Mouse (Mus musculus) kidney, postnatal 4 days (tissue): ENCODE measurements around the gene Aicda.
"Not testable (repeated sequence)": the region's sequence is repeated elsewhere in the genome, so short reads cannot be mapped to it uniquely, and the experiment has no call there.

Experiments
- DNase-seq, 2 experiments: peaks; one replicate each; pipeline ENCODE4 v3.0.0; 2021; ENCODE audit warnings: mixed read lengths in 2 of 2

Aicda gene

DNA sequence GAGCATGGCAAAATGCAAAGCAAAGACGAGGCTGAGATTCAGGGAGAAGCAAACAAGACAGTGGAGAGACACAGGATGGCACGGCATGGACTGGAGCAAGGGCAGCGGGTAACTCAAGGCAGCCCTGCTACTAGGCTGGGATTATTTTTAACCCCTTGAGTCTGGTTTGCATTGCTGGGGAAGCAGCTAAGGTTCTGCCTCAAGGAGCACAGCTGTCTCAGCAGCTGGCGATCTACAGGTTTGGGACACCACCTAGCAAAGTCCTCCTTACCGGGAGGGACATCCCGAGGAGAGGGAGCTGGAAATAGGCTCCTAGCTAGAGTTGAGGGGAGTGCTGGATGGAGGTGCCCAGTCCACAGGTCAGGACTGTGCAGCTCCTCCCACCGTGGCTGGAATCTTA lies 1.7 kb downstream of the Aicda start:
- DNase-seq: no peak

DNA sequence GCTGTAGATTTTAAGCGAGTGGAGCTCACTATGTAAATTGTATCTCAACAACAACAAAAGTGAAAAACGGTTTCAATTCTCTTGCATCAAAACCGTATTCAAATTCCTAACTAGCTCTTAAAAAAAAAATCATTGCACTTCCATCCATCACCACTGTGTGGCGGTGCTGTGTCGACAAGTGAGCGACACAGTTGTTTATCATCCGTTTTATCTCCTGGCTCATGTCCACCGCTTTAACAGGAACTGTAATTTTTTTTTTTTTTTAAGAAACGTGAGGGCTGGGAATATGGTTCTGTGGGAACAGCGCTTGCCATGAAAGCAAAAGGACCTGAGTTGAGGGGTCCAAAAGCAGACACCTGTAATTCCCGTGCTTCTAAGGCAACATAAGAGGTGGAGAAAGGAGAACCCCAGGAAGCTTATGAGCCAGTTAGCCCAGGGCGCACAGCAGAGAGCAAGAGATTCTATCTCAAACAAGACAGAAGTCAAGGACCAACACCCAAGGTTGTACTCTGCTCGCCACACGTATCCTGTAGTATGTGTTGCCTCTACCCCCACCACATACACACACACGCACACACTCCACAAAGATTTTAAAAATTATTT lies 3.5 kb downstream of the Aicda start:
- DNase-seq: peak; percentile 76 to 81

DNA sequence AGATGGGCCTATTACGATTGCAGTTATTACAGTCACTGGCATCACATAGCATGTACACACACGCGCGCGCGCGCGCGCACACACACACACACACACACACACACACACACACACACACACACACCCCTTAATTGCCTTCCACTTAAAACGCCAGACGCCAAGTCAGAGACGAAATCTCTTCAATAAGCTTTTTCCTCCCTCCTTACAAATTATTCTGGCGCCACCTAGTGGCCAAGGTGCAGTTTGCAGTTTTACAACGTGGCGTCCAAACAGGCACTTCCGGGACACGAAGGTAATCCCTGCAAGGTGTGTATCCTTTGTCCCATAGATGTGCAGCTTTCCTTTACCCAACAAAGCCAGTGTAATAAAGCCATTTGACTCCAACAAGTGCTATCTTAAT lies 6.8 kb downstream of the Aicda start:
- peak; percentile 84 for DNase-seq

DNA sequence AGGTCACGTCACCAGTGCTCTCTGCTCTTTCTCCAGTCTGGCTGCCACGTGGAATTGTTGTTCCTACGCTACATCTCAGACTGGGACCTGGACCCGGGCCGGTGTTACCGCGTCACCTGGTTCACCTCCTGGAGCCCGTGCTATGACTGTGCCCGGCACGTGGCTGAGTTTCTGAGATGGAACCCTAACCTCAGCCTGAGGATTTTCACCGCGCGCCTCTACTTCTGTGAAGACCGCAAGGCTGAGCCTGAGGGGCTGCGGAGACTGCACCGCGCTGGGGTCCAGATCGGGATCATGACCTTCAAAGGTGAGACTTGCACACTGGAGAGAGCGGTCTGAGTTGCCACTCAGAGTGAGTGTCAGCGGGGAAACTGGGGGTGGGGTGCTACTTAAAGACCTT lies 7.4 kb downstream of the Aicda start:
- peak in 1 of 2 experiments; percentile 8 for DNase-seq

DNA sequence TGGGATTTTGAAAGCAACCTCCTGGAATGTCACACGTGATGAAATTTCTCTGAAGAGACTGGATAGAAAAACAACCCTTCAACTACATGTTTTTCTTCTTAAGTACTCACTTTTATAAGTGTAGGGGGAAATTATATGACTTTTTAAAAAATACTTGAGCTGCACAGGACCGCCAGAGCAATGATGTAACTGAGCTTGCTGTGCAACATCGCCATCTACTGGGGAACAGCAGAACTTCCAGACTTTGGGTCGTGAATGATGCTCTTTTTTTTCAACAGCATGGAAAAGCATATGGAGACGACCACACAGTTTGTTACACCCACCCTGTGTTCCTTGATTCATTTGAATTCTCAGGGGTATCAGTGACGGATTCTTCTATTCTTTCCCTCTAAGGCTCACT lies 8.9 kb downstream of the Aicda start:
- DNase-seq: peak; percentile 76 to 80

DNA sequence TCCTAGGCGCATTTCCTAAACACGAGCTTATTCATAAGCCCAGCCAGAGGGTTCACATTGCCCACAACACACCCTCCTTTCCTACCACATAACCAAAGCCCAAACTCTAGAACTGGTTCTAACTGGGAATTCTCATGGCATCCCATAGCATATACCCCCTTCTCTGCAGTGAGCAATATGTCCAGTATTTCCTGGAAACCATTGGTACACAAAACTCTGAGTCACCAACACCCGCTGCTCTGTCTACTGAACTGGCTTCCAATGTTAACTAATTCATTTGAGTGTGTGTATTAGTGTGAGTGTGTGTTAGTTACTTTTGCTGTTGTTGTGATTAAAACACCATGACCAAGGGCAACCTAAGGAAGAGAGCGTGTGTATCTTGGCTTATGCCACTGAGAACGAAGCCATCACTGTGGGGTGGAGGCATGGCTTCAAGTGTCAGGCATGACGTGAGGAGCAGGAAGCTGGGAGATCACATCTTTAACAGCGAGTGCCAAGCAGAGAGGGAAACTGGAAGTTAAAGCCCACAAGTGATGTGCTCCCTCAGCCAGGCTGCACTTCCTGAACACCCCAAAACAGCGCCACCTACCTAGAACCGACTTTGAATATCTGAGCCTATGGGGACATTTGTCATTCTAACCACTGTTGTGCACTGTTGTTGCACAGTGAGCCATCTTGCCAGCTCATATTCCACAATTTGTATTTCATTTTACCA lies 11.6 kb downstream of the Aicda start:
- no peak for DNase-seq

DNA sequence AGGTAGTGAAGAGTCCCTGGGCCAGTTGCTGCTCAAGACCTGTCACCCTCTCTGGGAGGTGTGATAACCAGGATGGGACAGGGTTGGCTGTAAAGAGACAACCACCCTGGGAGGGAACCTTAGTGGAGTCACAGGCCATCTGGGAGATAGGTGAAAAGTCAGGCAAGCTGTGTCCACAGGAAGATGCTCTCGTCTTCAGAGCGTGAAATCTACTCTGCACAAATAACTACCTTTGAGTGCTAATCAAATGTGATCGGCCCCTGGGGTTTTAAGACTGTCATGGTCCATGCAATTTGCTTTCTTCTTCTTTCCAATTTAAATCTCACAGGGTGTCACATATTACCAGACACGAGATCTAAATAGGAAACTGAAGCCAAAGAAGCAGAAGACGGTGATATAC lies 15.5 kb downstream of the Aicda start:
- DNase-seq: no peak

DNA sequence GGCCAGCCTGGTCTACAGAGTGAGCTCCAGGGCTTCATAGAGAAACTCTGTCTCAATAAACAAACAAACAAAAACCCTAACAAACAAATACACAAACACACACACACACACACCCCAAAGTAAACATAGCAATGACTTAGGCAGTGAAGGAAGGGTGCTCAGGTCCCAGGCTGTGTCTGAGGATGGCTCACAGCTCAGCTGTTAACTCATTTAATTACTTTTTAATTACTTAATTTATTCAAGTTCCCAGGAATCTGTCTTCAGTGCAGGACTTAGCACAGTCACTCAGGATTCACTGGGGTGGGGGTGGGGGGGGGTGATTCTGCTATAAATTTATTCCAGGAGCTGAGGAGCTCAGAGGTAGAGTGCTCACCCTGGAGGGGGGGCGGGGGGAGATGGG lies 16.2 kb downstream of the Aicda start:
- DNase-seq: no peak

DNA sequence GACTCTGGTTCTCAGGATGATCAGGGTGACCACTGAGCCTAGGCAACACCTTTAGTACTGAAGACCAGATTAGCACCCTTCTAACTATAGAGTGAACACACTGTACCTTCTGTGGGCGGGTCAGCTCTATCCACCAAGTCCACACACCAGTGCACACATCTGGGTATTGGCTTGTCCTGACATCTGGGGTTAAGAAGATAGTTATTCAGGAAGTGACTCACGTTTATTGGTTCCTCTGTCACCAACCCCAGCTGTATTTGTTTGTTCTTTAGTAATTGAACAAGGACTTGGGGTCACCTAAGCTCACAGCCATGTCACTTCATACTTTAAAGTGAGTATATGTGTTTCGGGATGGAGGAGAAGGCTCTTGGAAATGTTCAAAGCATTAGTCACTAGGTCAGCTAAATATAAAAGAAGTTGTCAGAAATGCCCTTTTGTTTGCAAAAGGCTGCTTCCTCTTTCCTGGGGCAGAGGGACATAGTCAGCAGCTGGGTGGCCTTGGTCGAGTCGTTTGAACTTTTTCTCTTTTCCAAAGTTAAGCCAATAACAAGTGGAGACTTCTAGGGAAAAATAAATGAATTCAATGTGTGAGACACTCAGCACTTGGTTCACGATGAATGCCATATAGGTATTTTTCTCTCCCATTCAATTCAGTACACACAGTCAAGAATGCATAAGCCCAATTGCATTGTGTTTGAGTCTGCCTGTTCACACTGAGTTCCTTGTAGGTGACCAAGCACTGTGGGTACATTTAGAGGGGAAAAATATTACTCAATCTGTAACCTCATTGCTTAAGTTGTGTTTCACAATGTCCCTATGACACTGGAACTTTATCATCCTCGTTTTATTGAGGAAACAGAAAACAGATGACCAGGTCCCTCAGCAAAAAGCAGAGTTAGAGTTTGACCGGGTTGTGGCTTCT lies 17.4 kb downstream of the Aicda start:
- DNase-seq: no peak

DNA sequence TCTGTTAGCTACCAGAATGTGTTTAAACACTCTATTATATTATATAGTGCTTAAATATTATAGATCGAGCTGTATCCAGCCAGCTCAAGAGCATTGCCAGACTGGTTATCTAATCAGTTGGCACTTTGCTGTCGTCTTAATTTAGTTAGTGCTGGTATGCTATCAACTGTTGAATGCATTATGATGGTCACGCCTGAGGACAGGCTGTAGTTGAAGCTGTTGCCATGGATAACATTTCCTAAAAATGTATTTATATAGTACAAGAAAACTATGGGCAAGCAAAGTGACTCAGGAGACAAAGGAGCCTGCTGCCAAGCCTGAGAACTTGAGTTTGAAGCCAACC lies 18.0 kb downstream of the Aicda start:
- no peak for DNase-seq

DNA sequence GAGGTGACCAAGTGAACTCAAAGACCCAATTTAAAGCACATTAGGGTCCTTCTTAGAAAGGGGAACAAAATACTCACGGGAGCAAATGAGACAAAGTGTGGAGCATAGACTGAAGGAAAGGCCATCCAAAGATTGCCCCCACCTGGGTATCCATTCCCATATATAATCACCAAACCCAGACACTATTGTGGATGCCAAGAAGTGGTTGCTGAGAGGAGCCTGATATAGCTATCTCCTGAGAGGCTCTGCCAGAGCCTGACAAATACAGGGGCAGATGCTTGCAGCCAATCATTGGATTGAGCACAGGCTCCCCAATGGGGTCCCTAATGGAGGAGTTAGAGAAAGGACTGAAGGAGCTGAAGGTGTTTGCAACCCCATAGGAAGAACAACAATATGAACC lies 21.4 kb downstream of the Aicda start:
- DNase-seq: not testable (repeated sequence)

DNA sequence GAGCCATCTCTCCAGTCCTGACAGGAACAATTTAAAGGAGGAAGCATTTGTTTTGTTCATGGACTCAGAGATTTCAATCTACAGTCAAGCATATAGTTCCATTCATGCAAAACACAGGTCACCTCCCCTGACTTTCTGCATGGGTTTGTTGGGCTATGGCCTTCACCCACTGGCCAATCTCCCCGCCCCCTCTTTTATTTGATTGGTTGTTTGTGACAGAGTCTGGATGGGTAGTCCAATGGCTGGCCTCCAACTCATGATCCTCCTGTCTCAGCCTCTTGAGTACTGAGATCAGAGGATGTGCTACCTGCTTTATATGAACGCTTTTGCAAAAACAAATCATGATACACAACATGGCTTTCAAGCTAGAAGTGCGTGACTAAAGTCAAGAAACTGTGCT lies 23.4 kb downstream of the Aicda start:
- DNase-seq: no peak

DNA sequence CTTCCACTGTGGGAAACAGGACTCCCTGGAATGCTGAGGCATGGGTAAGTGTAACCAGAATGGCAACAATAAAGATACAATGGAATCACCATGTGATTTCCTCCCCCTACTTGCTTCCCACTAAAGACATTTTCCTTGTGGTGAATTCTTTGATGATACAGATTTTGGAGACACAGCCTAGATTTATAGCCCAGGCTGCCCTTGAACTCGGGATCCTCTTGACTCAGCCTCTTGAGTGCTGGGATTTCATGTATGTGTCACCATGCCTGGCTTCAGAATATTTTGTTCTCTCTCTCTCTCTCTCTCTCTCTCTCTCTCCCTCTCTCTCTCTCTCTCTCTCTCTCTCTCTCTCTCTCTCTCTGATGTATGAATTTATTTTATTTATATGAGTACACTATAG lies 25.5 kb downstream of the Aicda start:
- no peak for DNase-seq

DNA sequence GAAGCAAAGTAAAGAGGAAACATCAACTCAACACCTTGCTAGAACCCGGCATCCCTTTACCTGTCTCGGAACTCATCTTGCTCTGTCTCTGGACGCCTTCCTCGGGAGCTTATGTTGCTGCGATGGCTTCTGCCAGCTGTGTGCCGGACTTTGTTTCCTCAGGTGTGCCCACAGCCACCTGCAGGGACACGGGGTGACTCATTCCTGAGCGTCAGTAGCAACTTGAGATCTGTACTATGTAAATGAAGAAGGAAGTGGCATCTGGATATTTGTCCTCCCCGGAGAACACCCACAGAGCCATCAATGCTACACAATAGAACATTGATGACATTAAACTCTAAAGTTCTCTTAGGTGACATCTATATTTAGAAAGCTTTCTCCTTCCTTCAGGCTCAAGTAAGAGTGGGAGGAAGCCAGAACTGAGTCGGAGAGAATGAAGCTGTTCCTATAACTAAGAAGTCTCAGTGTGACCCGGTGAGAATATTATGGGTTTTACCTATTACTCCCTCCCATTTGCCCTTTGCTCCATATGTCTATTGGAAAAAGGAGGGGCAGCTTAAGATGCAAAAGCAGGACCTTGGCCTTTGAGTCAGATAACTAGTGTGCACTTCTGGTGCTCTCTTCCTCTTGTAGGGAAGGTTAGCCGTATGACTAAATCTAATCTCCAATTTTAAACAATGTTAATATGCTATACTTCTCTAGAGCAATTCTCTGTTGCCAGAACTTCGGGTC lies 37.6 kb downstream of the Aicda start:
- no peak for DNase-seq

DNA sequence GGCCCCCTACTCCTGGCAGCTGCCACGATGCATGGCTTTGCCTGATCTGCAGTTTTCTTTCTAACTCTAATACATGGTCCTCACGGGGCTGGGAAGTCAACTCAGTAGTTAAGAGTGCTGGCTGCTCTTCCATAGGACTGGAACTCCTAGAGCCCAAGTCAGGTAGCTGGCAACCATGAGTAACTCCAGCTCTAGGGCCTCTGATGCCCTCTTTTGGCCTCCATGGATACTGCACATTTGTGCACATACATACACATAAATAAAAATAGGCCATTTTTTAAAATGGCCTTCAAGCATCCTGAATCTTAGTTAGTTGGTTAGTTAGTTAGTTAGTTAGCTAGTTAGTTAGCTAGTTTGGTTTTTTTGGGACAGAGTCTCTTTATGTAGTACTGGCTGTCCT lies 39.3 kb downstream of the Aicda start:
- DNase-seq: no peak

DNA sequence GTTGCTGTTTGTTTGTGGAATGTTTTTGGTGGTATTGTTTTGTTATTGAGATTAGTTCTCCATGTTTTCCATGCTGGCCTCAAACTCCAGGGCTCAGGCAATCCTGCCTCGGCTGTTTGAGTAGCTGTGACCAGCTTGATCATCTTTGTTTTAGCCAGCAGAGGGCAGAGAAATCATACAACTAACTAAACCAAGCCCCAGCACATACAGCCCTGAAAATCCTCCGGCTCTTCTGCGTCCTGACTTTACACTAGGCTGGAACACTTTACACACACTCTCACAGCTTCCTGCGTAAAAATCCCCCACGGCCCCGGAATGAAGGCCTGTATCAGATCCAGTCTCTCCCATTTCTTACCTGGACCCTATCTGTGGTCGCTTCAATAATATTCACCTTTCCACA lies 42.0 kb downstream of the Aicda start:
- peak; percentile 15 to 53 for DNase-seq

DNA sequence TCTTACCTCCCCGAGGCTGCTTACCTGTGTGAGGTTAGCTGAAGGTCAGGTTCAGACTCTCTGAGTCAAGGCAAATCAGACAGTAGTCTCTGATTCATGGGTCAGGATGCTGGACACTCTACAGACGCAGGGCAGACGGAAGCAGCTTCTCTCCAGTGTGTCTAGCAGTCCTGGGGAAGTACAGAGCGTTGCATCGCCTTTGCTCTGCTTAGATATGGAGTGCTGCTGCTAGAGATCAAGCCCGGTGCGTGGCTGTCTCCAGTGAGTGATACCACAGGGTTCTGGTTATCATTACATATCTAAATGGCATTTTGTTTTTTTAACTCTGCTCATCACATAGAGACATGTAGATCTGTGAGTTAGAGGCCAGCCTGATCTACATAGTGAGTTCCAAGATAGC lies 43.0 kb downstream of the Aicda start:
- DNase-seq: no peak

DNA sequence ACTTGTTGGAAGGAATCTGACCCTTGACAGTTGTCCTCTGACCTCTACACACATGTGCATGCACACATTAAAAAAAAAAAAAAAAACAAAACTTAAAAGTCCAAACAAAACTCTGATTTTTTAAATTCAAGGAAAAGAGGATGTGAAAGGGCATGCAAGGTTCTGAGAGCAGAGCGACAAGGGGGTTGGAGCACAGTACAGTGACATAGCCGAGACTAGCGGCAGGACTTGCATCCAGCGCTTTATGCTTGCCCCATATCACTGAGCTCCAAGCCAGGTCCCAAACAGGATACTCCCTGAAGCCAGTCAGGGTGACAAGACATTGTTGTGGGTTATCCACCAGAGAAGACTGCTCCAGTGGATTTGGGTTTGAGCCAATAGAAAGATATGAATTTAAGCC lies 44.4 kb downstream of the Aicda start:
- DNase-seq: no peak

DNA sequence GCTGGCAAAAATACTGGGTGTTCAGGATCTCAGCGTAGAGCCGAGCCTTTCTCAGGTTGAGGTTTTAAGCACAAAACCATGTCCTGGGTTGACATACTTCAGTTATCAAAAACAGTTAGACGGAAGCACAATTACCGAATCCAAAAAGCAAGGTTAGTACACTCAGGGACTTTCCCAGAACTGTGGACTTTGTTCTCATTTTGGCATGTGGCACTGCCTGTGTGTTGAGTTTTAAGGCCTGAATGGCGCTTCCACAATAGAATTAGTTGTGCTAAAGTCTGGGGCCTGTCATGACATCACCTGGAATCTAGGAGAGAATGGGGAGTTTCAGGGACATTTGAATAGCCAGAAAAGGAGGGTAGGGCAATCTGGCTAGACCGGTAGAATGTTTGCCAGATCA lies 44.8 kb downstream of the Aicda start:
- DNase-seq: no peak

DNA sequence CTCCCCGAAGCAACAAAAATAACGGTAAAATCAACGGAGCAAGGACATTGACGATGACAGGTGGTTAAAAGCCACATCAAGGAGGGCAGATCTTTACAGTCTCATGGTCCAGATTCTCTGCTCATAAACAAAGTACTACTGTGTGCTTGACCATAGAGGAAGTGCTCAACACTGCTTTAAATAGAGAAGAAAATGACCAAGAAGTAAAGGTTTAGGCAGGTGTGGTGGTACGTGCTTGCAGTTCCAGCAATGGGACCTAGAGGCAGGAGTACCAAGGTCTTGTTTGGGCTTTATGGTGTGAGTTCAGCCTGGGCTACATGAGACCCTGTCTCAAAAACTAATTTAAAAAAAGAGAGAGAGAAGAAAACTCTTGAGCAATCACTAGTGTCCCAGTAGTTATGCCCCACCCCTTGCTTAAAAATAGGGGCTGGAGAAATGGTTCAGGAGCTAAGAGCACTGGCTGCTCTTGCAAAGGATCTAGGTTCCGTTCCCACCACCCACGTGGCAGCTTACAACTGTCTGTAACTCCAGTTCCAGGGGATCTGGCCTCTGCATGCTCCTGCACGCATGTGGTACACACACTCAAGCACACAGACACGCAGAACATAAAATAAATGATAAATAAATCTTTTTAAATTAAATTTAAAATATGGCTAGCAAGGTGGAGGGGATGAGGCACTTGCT lies 45.6 kb downstream of the Aicda start:
- DNase-seq: no peak

DNA sequence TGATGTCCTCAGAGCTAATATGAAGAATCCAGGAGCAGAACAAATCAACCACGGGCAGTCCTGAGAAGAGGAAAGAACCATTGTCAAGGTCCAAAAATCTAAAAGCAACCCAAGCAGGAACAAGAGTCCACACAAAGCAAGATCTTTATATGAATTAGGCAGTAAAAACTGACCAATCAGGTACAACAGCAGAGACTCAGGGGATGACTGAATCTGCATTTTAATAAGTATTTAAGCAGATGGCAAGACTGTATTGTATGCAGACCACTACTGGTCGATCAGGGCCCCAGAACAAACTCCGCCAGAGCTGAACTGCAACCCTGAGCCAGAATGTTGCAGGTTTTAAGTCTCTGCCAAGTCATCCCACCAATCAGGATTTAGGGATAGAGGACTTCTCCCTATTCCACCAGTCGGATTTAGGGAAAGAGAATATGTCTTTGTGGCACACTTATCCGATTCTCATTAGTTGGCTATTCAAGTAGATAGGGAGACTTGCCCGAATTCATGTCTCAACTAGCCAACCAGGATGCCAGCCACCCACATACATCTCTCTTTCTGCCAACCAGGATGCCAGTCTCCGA lies 46.6 kb downstream of the Aicda start:
- no peak for DNase-seq

DNA sequence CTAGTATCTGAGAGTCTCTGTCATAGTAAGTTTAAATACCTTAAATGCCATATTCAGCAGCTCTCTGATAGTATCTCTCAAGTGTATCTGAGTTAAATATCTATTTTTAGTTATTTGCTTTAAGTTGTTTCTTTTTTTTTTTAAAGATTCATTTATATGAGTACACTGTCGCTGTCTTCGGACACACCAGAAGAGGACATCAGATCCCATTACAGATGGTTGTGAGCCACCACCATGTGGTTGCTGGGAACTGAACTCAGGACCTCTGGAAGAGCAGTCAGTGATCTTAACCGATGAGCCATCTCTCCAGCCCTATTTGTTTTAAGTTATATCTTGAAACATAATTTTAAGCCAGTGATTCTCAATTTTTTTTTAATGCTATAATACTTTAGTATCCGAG lies 47.4 kb downstream of the Aicda start:
- DNase-seq: no peak
